Mouse (Mus musculus) kidney, adult 2 months (tissue): ENCODE measurements around the gene Insr.

Experiments
- CTCF ChIP-seq: fragments of 200-500 bp; conservative IDR thresholded peaks from 2 replicates; pipeline ENCODE4 v1.5.1; 2011; ENCODE audit warnings: low read depth, mild to moderate bottlenecking, control low read depth, low read length, moderate library complexity, mixed read lengths; ENCODE audit not compliant: insufficient read depth, insufficient read length
- POLR2A ChIP-seq: fragments of 200-500 bp; IDR thresholded peaks from one replicate; pipeline ENCODE4 v1.6.1; 2011; ENCODE audit warnings: low read depth, low read length, control low read depth

- TF ChIP-seq CTCF (no peak), POLR2A (no peak)
These were observed 32.1 kb upstream of the Insr start for GRCm38 (mm10) chr8:3311482-3311881.
